Mouse (Mus musculus) erythroblast, embryonic 14.5 days (primary cell): ENCODE data around the gene Srebf2.

Source experiments
- GATA1 ChIP-seq: IDR thresholded peaks from 2 replicates; pipeline ENCODE4 v1.6.1; 2012; ENCODE audit warnings: low read length, inconsistent platforms, mixed read lengths
- TAL1 ChIP-seq: IDR thresholded peaks from 3 replicates; pipeline ENCODE4 v1.6.1; 2012; ENCODE audit warnings: low read length, inconsistent platforms, mixed read lengths

DNA sequence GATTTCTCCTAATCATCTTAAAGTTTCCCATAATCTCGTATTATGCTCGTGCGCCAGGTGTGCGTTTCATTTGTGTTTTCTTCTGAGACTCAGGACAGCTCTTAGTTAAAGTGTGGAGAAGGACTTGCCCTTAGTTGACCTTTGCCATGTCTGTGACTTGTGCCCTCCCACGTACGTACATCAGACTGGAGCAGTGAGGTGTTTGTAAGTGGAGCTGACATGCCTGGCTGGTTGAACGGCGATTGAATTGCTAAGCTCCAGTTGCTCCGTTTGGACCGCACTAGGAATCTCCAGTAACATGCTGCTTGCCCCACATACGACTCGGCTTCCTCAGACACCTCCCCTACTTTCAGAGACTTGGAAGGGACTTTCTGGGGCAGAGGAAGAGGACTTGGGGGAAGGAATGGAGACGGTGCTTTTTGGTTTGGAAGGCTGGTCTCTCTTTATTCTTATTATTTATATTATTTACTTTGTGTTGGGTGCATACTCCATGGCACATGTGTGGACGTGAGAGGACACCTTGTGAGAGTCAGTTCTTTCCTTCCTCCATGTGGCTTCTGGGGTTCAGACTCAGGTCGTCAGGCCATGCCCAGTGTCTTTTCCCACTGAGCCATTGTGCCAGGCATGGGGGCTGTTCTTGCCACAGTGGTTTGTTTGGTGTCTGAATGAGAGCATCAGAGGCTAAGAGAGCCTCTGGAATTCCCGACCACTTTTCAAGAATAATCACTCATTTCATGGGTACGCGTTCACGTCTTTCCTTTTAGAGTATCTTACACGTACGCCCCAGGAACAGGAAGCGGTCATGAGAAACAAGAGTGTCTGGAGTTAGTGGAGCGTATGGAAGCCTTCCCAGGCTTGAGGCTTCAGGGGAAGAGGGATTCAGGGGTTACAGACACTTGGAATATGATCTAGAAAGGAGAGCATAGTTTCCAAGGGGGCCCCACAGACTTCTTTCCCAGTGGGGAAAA lies 20.5 kb downstream of the Srebf2 start:
- TF ChIP-seq GATA1 (no peak), TAL1 (no peak)
